Mouse (Mus musculus): ENCODE measurements around the gene Gdf11.
A peak's percentile ranks its signal among the peaks of the same experiment; 100 is the strongest.

The Gdf11 gene

GRCm38 (mm10) chr10:128919966-128920365 lies 28.4 kb upstream of the Gdf11 start:
- DNase-seq (ENCODE audit: low spot score in 2 of 2), result no peak

- peak; percentile 44 to 58 for DNase-seq (ENCODE audit: low spot score in 2 of 2)
Measured at GRCm38 (mm10) chr10:128919203-128919631, 27.7 kb upstream of the Gdf11 start.

- DNase-seq (ENCODE audit: low spot score in 2 of 2), result peak; percentile 75 to 78
Measured at GRCm38 (mm10) chr10:128918246-128918645, 26.7 kb upstream of the Gdf11 start.

GRCm38 (mm10) chr10:128917400-128917799 lies 25.9 kb upstream of the Gdf11 start:
- no peak for DNase-seq (ENCODE audit: low spot score in 2 of 2)

GRCm38 (mm10) chr10:128916665-128917064 lies 25.1 kb upstream of the Gdf11 start:
- no peak for DNase-seq (ENCODE audit: low spot score in 2 of 2)

- DNase-seq (ENCODE audit: low spot score in 2 of 2), result no peak
Measured at GRCm38 (mm10) chr10:128915550-128915949, 24.0 kb upstream of the Gdf11 start.

GRCm38 (mm10) chr10:128913696-128914095 lies 22.2 kb upstream of the Gdf11 start:
- peak; percentile 40 for DNase-seq (ENCODE audit: low spot score in 2 of 2)

GRCm38 (mm10) chr10:128913219-128913618 lies 21.7 kb upstream of the Gdf11 start:
- DNase-seq (ENCODE audit: low spot score in 2 of 2), result peak; percentile 90 to 92

- no peak for DNase-seq (ENCODE audit: low spot score in 2 of 2)
Measured at GRCm38 (mm10) chr10:128912791-128913190, 21.3 kb upstream of the Gdf11 start.

- no peak for DNase-seq (ENCODE audit: low spot score in 2 of 2)
Measured at GRCm38 (mm10) chr10:128912268-128912667, 20.8 kb upstream of the Gdf11 start.

- DNase-seq (ENCODE audit: low spot score in 2 of 2), result no peak
Measured at GRCm38 (mm10) chr10:128911430-128911829, 19.9 kb upstream of the Gdf11 start.

- DNase-seq (ENCODE audit: low spot score in 2 of 2), result peak; percentile 78 to 83
Measured at GRCm38 (mm10) chr10:128910066-128910841, 18.7 kb upstream of the Gdf11 start.

- DNase-seq (ENCODE audit: low spot score in 2 of 2), result peak; percentile 79 to 85
Measured at GRCm38 (mm10) chr10:128909567-128910028, 18.1 kb upstream of the Gdf11 start.

- no peak for DNase-seq (ENCODE audit: low spot score in 2 of 2)
Measured at GRCm38 (mm10) chr10:128908778-128909448, 17.4 kb upstream of the Gdf11 start.

GRCm38 (mm10) chr10:128904812-128905211 lies 13.3 kb upstream of the Gdf11 start:
- no peak for DNase-seq (ENCODE audit: low spot score in 2 of 2)

- DNase-seq (ENCODE audit: low spot score in 2 of 2), result no peak
Measured at GRCm38 (mm10) chr10:128902409-128902988, 11.0 kb upstream of the Gdf11 start.

- no peak for DNase-seq (ENCODE audit: low spot score in 2 of 2)
Measured at GRCm38 (mm10) chr10:128901409-128901808, 9.9 kb upstream of the Gdf11 start.

- no peak for DNase-seq (ENCODE audit: low spot score in 2 of 2)
Measured at GRCm38 (mm10) chr10:128900698-128901097, 9.2 kb upstream of the Gdf11 start, which contains the start of gene Cd63. Gene Cd63, plus strand, starts transcription at chr10:128900989.

GRCm38 (mm10) chr10:128899759-128900490 lies 8.4 kb upstream of the Gdf11 start:
- DNase-seq (ENCODE audit: low spot score in 2 of 2), result no peak

GRCm38 (mm10) chr10:128897501-128897900 lies 6.0 kb upstream of the Gdf11 start:
- DNase-seq (ENCODE audit: low spot score in 2 of 2), result peak in 1 of 2 experiments; percentile 45

- no peak for DNase-seq (ENCODE audit: low spot score in 2 of 2)
Measured at GRCm38 (mm10) chr10:128896807-128897206, 5.3 kb upstream of the Gdf11 start.
